Mouse (Mus musculus): Measurements from ENCODE around the gene Aldh3a1.
A peak's percentile ranks its signal among the peaks of the same experiment; 100 is the strongest.
"Not testable (repeated sequence)": the region's sequence is repeated elsewhere in the genome, so short reads cannot be mapped to it uniquely, and the experiment has no call there.

Aldh3a1 gene

DNA sequence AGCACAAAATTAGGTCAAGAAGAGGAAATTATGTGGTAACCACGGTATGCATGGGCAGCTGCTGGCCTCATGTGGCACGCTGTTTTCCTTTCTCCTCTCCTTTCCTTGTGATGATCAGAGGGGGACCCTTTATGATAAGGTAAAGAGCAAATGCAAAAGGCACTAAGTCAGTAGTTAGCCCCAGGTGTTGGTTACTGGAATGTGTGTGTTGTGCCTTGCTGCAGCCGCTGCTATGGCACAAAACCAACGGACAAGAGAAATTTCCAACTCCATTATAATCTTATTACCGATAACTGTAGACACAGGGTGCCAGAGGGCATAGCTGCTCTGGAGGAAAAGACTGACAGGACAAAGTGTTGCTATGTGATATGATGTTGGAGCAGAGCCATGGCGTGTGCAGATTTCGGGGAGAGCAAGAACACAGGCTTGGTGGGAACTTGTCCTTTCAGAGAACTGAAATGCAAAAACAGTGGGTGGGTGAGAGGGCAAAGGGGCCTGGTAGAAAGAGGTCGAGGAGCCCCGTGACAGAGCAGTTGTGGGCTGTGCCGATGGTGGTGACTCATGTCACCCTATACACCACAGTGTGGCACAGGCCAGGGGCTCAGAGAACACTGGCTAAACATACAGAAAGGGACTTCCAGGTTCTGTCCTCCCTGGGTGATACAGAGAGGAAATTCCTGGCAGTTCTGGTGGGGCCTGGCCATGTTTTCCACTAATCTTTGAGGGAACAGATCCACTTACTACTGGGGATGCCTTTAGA, at the start of gene Aldh3a1:
TSS of gene Aldh3a1 (plus strand) at position 51 of the 760 bp plus-strand sequence.
- no peak for DNase-seq (ENCODE audit: low read depth, low spot score)

DNA sequence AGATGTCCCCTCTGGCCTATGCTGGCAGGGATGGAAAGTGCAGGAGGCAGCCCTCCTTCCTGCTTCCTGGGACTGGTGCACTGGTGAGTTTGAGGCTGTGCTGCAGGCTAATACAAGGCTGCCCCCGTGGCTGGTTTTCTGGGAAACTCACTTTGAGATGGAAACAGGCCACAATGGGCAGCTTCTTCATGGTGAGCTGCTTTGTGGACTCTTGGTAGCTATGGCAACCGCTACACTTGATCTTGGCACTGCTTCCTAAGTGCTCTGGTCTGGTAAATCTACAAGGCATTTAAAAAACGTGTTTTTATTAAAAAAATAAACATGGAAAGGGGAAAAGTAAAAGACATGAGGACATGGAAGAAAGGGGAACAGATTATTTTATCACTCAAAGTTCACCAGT, 49.2 kb upstream of the Aldh3a1 start:
- no peak for DNase-seq (ENCODE audit: low read depth, low spot score)

DNA sequence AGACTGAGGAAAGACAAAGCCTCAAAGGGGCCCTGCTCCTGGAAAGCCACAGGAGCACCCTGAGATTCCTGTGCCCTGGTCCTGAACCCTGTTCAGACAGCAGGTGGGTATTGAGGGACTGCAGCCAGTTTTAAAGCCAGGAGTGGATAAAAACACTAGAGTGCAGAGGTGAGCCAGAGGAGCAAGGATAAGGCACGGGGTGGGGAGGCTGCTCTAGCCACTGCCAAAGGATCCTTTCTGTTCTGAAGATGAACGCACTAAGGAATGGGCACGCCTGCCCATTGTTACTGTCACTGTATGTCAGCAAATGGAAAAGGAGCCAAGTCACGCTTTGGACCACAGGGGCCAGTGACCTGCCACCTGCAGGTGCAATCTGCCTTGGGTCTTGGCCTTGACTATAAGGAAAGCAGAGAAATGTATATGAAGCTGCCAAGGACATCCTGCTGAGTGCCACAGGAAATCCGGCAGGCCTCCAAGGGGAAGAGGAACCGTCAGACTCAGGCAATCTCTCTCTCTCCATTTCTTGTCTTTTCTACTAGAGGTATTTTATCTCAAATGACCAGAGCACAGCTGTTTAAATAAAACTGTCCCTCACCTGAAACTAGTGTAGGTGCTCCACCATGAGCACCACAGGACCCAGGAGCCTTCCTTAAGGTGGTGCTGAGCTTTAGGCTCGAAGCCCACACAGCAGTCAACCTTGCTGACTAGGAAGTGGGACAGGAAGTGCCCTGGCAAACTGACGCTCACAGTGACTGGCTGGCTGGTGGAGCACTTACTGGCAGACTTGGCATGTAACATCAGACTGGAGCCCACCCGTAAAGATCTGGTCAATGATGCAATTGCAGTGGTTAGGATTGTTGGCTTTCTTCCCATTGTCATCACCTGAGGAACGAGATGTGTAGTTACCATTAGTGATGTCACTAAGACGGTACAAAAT, 47.3 kb upstream of the Aldh3a1 start:
- DNase-seq (ENCODE audit: low read depth, low spot score) = no peak

DNA sequence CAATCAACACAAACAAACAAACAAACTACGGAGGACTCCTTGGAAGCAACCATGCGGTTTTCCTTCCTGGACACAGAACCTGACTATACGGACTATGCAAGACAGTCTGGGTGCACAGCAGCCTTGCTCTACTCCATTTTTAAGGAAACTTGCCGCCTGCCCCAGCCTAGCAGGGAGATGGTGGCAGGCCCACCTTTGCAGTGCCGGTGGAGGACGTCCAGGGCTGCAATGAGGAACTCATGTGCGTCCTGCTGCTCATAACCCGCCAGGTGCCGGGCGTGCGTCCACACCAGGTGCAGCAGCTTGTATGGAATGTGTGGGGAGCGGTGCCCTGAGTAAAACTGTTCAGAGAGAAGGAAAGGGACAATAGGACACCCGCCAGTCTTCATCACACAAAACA, 46.2 kb upstream of the Aldh3a1 start:
- no peak for DNase-seq (ENCODE audit: low read depth, low spot score)

DNA sequence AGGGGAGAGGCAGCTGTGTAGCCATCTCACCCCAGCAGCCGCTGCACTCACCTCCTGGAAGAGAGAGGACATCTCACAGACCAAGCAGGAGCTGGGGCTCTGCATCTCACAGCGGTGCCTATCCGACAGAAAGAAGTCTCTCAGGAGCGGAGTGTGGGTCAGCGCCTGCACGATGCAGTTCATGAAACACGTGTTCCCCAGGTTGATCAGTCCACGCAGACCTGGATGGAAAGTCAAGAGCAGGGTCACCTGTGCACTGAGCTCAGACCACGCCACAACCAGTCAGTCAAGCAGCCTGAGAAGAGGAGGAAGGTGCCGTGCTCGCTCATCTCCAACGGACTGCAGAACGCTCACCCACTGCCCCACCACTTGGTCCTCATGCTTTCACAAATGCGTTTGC, 44.6 kb upstream of the Aldh3a1 start:
- no peak for DNase-seq (ENCODE audit: low read depth, low spot score)

DNA sequence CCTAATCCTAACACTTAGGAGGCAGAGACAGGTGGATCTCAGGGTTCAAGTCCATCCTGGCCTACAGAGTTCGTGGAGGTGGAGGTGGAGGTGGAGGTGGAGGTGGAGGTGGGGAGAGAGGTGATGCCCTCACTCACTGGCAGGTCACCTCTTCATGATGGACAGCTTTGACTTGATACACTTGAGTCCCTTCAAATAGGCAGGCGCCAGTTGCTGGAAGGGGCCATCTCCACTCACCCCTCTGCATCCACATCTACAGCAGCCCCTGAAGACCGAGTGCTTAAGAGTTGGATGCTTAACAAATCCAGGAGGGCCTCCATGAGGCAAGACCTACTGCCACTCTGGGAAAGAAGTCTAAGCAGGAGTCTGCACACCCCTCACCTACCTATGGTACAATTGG, 44.0 kb upstream of the Aldh3a1 start:
- no peak for DNase-seq (ENCODE audit: low read depth, low spot score)

DNA sequence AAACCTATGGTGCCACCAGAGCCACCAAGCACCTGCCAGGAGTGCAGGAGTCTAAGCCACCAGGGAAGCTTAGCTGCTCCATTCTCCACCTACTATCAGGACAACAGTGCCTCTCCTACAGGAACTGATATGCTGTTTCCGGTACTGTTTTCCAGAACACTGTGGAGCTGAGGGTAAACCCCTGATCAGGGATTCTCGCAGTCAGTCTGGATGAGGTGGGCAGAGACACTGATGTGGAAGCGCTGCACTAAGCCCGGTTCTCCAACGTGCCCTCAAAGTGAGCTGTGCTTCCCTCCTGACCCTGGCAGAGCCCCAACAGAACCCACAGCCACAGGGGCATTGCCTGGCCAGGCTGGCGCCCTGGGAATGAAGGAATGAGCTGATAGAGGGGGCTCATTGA, 43.0 kb upstream of the Aldh3a1 start:
- DNase-seq (ENCODE audit: low read depth, low spot score) = no peak

DNA sequence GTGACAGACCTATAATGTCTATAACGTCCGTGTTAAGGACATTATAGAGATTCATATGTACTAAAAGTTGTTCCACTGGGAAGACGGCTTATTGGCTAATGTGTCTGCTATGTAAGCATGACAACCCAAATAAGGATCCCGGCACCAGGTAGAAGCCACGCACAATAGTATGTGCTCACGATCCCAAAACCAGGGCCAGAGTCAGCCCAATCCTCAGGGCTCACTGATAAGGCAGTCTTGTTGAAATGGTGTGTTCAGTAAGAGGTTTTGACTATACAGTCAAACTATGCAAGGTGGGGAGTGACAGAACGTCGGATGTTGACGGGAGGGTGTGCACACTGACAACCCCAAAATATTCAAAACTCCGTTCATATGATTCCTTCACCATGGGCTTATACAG, 42.5 kb upstream of the Aldh3a1 start:
- DNase-seq (ENCODE audit: low read depth, low spot score) = no peak

DNA sequence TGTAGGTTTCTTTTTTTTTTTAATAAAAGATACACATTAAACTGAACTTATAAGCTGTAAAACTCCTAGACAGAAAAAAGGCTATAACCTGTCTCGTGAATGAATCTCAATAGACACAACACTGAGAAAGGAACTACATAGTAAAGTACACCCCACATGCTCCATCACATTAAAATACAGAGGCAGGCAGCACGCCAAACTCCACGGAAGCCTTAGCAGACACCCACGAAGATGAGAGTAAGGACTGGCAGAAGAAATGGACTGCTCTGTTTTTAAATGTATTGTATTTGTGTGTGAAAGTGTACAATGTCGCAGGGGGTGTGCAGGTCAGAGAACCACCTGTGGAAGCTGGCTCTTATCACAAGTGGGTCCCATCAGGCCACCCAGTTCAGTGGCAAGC, 37.2 kb upstream of the Aldh3a1 start:
- no peak for DNase-seq (ENCODE audit: low read depth, low spot score)

DNA sequence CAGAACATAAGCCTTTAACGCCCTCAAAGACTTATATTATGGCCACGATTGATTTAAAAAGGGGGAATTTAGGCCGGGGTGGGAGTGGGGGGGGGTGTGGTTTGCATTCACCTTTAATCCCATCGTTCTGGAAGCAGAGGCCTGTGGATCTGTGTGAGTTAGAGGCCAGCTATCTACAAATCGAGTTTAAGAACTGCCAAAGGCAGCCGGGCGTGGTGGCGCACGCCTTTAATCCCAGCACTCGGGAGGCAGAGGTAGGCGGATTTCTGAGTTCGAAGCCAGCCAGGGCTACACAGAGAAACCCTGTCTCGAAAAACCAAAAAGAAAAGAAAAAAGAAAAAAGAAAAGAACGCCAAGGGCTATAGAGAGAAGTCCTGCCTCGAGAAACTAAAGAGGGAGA, 33.9 kb upstream of the Aldh3a1 start:
- not testable (repeated sequence) for DNase-seq (ENCODE audit: low read depth, low spot score)

DNA sequence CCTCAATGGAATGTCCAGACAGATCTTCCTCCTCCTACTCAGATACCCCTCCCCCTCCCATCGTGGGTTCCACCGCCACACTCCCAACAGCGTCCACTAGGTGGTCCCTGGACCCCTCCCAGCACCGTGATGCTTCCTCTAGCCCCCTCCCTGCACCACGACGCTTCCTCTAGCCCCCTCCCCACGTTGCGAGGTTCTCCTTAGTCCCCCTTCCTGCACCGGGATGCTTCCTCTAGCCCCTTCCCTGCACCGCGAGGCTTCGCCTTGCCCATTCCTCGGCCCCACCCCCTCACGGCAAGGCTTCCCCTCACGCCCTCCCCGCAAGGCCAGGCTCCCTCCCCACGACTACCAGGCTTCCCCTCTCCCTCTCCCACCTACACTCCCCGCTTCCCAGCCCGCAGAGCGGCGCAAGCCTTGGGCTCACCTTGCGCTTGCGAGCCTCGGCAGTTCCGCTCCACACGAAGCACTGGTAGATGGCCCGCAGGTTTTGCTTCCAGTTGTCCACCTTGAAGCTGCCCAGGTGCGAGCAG, 33.0 kb upstream of the Aldh3a1 start:
- peak; percentile 56 for DNase-seq (ENCODE audit: low read depth, low spot score)

DNA sequence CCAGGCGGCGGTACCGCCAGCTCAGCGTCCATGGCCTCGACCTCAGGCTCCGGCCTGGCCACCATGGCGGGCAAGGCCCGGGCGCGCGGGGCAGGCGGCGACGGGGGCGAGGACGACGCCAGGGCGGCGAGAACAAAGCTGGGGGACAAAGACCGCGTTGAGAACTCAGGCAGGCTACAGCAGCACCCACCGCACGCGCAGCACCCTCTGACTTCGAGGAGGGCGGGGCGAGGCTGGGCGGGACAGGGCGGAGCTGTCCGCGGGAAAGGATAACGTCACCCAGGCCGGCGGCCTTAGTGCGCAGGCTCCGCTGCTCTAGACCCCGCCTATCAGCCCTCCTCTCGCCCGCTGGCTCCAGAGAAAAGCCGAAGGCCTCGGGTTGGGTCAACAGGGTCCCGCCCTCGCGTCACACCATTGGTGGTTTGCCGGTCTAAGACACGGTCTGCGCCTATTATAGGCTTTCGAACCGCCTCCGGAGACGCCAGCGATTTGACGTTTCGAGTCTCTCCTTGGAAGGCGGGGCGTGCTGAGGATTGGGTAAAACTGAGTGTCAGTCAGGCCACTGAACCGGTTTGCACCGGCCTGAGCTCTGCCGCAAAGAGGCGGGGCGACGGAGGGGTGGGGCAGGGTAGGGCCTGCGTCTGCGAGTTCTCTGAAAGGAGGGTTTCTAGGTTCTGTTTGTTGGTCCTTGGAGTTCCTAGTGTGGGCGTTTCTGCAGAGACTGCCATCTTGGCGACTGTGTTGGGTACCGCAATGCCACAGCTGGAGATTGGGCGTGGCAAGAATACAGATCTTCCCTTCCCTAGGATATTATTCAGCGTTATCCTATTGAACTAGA, 32.3 kb upstream of the Aldh3a1 start, which contains the start of gene Usp22:
TSS of gene Usp22 (minus strand) at position 235 of the 838 bp plus-strand sequence.
- peak; percentile 100 for DNase-seq (ENCODE audit: low read depth, low spot score)

DNA sequence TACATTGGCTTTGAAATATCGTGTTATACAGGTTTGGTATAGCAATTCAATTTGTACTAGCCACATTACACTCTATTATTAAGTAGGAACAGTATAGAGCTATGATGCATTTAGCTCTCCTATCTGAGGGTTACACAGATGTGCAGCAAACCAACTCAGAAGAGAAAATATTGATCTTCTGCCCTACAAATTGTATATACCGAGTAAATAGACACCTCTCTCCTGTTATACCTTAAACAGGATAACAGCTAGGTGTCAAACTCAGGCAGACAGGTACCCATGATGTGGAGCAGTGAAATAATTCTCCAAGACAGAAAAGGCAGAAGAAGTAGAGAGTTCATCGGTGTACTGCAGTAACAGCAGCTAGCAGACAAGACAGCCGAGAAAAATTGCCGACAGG, 31.6 kb upstream of the Aldh3a1 start:
- no peak for DNase-seq (ENCODE audit: low read depth, low spot score)

DNA sequence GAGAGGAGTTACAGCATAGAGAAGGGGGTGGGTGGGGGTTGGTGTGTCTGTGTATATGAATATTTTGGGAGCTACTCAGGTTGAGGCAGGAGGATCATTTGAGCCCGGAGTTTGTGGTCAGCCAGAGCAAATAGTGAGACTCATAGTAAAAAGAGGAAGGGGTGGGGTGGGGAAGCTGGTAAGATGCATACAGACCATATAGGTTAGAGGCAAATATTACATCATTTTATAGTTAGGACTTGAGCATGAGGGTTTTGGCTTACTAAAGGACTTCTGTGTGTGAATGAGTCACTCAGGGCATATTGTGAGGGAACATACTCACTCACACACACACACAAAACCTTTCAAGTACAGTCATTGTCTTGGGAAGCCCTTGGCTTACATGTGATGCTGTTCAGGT, 31.0 kb upstream of the Aldh3a1 start:
- no peak for DNase-seq (ENCODE audit: low read depth, low spot score)

DNA sequence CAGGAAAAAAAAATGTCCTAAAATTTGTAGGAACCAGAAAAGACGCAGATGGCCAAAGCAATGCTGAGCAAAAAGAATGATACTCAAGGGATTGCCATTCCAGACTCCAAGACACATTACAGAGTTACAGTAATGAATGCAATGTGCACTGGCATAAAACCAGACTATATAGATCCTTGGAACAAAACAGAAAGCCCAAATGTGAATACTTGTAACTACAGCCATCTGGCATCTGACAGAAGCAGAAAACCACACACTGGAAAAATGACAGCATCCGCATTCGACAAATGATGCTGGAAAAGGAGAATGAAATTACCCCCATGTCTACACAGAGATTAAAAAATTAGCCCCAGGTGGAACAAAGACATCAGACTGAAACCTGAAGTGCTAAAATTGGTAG, 27.0 kb upstream of the Aldh3a1 start:
- DNase-seq (ENCODE audit: low read depth, low spot score) = no peak

DNA sequence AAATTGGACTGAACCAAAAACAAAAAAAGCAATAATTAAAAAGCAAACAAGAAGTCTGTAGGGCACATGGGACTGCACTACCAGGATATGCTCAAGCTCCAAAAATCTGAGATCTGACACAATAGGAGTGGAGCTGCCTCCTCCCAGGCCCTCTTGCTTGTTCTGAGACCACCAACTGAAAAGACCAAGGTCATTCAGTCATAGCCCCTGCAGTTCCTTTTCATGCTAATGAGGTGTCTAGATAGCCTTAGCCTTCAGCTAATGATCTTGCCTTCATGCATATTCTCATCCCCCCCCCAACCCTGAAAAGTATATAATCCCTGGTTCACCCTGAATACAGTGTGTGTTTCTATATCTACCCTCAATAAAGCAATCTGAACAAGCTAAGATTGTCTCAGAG, 25.7 kb upstream of the Aldh3a1 start:
- no peak for DNase-seq (ENCODE audit: low read depth, low spot score)

DNA sequence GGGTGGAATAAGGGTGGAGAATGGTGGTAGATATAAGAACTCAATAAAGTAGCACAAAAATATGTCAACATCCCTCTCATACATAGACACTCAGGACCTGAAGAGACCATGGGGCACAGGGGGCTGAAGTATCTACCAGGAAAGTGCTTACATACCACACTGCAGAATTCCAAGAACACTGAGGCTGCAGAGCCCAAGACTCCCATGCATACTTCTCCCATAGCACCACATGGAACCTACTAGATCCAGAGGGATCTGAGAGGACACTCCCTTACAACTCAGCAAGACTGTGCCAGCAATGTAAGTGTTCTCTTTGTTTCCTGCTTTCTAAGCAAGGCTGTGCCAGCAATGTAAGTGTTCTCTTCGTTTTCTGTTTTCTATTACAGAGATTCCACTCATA, 23.5 kb upstream of the Aldh3a1 start:
- no peak for DNase-seq (ENCODE audit: low read depth, low spot score)

DNA sequence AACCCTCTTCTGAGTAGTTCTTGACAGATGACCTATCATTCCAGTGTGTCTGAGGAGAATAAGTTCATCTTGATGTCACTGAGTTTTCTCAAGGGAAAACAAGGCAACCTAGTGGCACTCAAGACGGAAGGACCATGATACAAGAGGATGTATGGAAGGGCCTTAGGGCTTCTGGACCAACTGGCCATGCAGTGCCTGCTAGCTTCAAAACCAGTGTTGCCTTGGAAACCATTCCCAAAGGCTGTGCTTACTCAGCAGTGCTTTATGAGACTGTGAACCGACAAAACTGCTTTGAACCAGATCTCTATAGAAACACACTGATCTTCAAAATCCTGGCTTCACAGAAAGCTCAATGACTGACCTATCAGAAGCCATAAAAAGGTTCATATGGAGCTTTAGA, 16.6 kb upstream of the Aldh3a1 start:
- no peak for DNase-seq (ENCODE audit: low read depth, low spot score)

DNA sequence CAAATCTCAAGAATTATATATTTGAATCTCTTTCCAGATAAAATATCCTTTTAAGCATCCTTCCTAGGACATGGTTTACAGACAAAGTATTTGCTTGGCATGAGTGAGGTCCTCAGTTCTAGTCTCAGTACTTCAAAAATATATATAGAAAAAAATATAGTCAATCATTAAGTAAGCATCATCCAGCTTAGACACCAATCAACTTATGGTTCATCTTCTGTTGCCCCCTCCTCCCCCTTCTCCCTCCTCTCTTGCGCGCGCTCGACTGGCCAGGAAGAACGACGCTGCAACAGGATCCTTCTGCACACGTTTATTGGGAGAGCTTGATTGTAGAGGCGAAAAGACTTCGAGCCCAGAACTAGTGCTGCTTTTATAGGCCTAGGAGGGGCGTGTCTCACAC, 15.2 kb upstream of the Aldh3a1 start:
- DNase-seq (ENCODE audit: low read depth, low spot score) = not testable (repeated sequence)

DNA sequence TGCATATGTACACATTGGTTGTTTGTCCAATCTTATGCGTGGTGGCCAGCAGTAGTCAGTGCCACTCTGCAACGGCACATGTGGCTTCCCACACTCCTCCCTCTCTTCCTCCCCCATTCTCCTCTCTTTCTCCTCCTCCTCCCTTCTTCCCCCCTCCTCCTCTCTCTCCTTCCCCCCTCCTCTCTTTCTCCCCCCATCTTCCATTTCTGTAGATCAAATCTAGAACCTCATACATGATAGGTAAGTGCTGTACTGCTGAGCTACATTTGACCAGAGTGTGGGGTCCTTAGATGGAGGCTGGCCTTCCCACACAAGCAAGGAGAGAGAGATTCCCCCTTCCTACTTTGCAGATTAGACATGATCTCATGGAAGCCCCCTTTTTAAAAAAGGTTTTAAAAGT, 14.6 kb upstream of the Aldh3a1 start:
- DNase-seq (ENCODE audit: low read depth, low spot score) = no peak

DNA sequence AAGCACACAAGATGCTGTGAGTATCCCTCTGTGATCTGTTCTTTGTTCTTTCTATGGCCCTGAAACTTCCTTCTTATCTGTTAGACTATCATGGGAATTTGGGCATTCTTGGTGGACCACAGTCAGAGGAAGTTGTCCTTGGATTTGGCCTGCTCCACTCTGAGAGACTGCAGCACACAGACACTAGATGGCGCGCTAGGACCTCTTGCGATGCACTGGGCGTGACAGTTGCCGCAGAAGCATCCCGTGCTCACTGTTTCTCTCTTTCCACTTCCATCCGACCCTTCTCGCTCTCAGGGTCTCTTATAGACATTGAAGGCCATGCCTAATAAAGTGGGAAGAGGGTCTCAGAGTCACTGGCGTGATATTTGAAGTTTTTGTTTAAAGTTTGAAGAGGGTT, 13.9 kb upstream of the Aldh3a1 start:
- DNase-seq (ENCODE audit: low read depth, low spot score) = peak; percentile 68
